Mouse (Mus musculus) brown adipose tissue, adult 24 weeks (tissue): ENCODE results near the gene Olfr1367. TPM values are rescaled to one million over a fixed set of nuclear protein-coding genes. Genes with fewer than 3 reads are reported as not detected.

Experiments
- H3K27ac ChIP-seq: fragments of 200-500 bp; replicated peaks from 2 replicates; pipeline ENCODE4 v1.5.1; 2012; ENCODE audit warnings: low read depth, mild to moderate bottlenecking, low read length
- H3K4me1 ChIP-seq: fragments of 200-500 bp; 2 replicates; pipeline ENCODE4 v1.6.1; 2012; ENCODE audit warnings: low read length, mixed read lengths; ENCODE audit not compliant: control insufficient read depth, insufficient read depth, insufficient read length
- H3K4me3 ChIP-seq: fragments of 200-500 bp; 2 replicates; pipeline ENCODE4 v1.5.1; 2012; ENCODE audit warnings: low read depth, mild to moderate bottlenecking, low read length, moderate library complexity; ENCODE audit not compliant: insufficient read depth
- polyA plus RNA-seq: library from polyadenylated mRNA; stranded (reverse); fragments of >200 nt; gene quantifications from 2 replicates; pipeline ENCODE4 v1.2.4, GENCODE M21; 2012; ENCODE audit not compliant: missing spikeins, insufficient read depth, insufficient read length

Gene Olfr1367
- polyA plus RNA-seq = not detected in 2 replicates

DNA sequence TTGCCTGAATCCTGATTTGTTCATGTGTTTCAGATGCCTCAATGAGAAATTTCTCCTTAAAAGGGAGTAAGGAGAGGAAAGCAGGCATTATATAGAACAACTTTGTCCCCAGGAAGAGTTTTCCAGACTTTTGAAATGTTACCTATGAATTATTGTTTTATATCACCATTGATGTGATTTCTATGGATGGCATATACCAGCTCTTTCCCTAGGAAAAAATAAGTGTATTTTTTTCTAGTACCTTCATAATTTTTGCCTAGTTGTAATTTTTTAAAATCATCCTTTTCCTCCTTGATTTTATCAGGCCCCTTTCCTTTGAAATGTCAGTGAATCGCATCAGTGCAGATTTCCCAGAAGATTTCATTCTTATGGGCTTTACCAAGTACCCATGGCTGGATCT is at the start of gene Olfr1367:
Gene Olfr1367 (plus strand): TSS at position 301 of the 400 bp plus-strand sequence.
- no peak within 1 kb of the TSS for H3K27ac ChIP-seq
- no peak within 1 kb of the TSS for H3K4me3 ChIP-seq
- no peaks in the 10 kb centered on the region for H3K4me1 ChIP-seq

DNA sequence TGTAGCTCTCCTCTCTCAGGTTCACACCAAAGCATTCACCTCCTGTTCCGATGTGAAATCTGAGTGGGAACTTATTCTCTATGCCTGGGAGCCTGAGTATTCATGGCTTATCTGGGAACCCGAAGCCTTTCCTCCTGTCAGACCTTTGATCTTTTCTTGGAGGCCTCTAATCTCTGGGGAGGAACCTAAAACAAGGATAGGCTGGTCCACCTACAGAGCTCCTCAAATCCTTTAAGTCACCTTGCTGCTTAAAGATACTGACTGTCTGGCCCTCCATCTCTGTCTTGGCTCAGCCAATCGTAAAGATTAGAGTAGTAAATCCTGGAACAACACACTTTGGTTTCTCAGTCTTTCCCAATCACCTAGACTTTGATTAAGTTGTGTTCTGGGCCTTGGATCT is 48.2 kb upstream of the Olfr1367 start:
- no peak overlapping the region for H3K27ac ChIP-seq
- no peak overlapping the region for H3K4me3 ChIP-seq
- 0 out of 2 replicates have a peak, but pooled peaks cover 2% of the 10 kb centered on the region for H3K4me1 ChIP-seq

DNA sequence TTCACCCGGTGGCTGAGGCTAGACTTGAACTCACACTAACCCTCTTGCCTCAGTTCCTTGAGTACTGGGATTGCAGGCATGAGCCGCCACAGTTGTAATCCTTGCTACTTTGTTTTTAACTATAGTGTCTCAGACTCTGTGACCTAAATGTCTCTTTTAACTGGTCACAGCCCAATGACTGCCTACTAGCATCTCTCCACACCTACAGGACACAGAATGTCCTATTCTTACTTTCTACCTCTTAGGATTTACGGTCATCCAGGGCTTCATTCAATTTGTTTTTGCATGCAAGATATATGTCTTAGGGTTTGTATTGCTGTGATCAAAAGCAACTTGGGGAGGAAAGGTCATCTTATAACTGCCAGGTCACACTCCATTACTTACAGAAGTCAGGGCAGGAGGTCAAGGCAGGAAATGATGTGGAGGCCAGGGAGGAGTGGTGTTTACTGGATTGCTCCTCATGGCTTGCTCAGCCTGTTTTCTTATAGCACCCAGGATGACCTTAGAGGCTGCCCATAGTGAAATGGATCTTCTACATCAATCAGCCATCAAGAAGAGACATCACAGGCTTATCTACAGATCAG is 42.1 kb upstream of the Olfr1367 start:
- Histone ChIP-seq H3K27ac (no peak overlapping the region), H3K4me3 (no peak overlapping the region), H3K4me1 (no peaks in the 10 kb centered on the region)

- no peaks in the 10 kb centered on the region for H3K4me1 ChIP-seq
- no peak overlapping the region for H3K4me3 ChIP-seq
- H3K27ac ChIP-seq = no peak overlapping the region
Observed at GRCm38 (mm10) chr13:21309788-21310187, 36.9 kb upstream of the Olfr1367 start.

GRCm38 (mm10) chr13:21311926-21312325 is 34.8 kb upstream of the Olfr1367 start, which contains the start of gene Gpx6:
Gene Gpx6, plus strand, starts transcription at chr13:21312125.
- H3K27ac ChIP-seq = no peak within 1 kb of the TSS
- no peak within 1 kb of the TSS for H3K4me3 ChIP-seq
- no peaks in the 10 kb centered on the region for H3K4me1 ChIP-seq

DNA sequence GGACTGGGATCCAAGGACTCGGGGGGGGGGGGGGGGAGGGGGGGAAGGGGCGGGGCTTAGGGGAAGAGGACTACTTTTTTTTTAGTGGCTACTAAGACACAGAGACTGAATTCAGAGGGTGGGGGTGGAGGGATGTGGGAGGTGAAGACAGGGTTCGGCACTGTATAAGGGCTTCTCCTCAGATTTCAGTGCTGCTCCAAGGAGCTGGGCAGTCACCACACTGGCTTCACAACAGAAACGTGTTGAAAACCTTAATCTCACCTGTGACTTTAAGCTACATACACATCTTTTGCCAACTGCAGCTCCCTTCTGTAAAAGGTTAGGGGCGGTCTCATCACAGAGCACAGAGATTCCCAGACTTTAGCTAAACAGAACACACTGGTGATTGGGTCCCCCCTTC is 33.9 kb upstream of the Olfr1367 start:
- no peak overlapping the region for H3K27ac ChIP-seq
- H3K4me1 ChIP-seq = no peaks in the 10 kb centered on the region

GRCm38 (mm10) chr13:21313903-21314302 is 32.8 kb upstream of the Olfr1367 start:
- Histone ChIP-seq H3K4me1 (no peaks in the 10 kb centered on the region), H3K27ac (no peak overlapping the region), H3K4me3 (no peak overlapping the region)

More for the DNA sequence above, 33.9 kb upstream of the Olfr1367 start:
- no peak overlapping the region for H3K4me3 ChIP-seq

DNA sequence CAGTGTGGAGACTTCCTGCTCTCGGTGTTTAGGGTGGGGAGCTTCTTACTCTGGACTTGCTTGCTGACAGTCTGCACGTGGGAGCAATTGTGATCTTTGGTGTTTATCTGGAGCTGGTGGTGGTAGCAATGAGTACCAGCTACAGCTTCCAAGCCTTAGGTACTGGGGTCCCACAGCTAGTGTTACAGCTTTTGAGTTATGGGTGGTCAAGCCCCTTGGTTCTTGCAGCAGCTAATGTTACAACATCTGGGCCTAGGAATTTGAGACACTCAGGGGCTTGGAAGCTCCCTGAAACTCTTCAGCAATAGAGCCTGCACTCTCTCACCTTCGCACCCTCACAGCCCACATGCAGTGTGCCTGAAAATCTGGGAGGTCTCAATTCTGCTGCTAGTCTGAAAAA is 26.4 kb upstream of the Olfr1367 start:
- Histone ChIP-seq H3K4me1 (no peaks in the 10 kb centered on the region), H3K4me3 (no peak overlapping the region), H3K27ac (no peak overlapping the region)

- Histone ChIP-seq H3K4me1 (no peaks in the 10 kb centered on the region), H3K4me3 (no peak overlapping the region)
Observed at GRCm38 (mm10) chr13:21321890-21322494, 24.7 kb upstream of the Olfr1367 start.

GRCm38 (mm10) chr13:21322509-21323375 is 24.0 kb upstream of the Olfr1367 start:
- H3K4me3 ChIP-seq = no peak overlapping the region
- H3K4me1 ChIP-seq = peaks cover 2% of the 10 kb centered on the region
- no peak overlapping the region for H3K27ac ChIP-seq

More at GRCm38 (mm10) chr13:21321890-21322494, 24.7 kb upstream of the Olfr1367 start:
- no peak overlapping the region for H3K27ac ChIP-seq

DNA sequence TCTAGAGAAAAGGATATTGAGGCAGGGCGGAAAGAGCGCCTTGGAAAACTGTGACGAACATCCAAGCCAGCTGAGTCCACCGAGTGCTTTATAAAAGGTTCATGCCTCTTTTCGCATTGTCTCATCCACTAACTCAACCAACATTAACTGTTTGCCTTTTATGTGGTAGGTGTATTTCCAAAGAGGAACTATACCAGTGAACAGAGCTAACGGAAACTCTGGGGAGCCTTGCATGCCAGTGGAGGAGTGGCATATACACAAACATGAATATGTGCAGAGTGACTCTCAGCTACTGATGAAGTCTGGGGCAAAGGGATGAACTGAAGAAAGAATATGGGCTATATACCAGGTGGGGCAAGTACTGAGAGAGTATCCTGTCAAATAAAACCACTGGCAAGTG is 23.3 kb upstream of the Olfr1367 start:
- no peak overlapping the region for H3K27ac ChIP-seq
- H3K4me3 ChIP-seq = no peak overlapping the region
- H3K4me1 ChIP-seq = peaks cover 2% of the 10 kb centered on the region

- Histone ChIP-seq H3K27ac (no peak overlapping the region), H3K4me1 (peaks cover 2% of the 10 kb centered on the region), H3K4me3 (no peak overlapping the region)
Observed at GRCm38 (mm10) chr13:21326191-21326590, 20.5 kb upstream of the Olfr1367 start.

DNA sequence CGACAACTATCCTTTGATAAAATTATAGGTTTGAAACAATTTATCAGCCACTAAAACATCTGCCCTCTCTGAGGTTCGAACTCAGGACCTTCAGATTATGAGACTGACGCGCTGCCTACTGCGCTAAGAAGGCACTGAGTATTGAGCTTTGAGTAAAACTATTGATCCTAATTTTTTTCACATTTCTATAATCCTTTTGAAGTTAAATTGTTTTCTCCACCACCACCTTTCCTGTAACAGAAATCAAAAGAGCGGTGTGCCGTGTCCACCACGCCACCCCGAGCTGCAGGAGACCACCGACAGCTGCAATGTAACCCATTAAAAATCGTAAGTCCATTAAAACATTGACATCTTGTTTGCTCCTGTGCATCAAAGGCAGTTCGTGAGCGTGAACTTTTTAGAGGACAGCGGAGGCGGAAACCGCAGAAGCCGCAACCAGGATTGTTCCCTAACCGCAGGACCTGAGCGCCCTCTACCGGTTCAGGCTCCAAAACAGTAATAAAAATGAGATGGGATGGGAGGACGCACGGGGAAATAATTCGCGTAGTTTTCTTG is 20.0 kb upstream of the Olfr1367 start:
- Histone ChIP-seq H3K27ac (no peak overlapping the region), H3K4me1 (peaks cover 2% of the 10 kb centered on the region), H3K4me3 (peak overlapping the region; percentile 71)

- Histone ChIP-seq H3K4me1 (peaks cover 2% of the 10 kb centered on the region), H3K4me3 (peak overlapping the region; percentile 71)
Observed at GRCm38 (mm10) chr13:21327424-21327823, 19.3 kb upstream of the Olfr1367 start.

GRCm38 (mm10) chr13:21350593-21350992 is 3.9 kb downstream of the Olfr1367 start:
- H3K27ac ChIP-seq = no peak overlapping the region
- no peak overlapping the region for H3K4me3 ChIP-seq
- H3K4me1 ChIP-seq = no peaks in the 10 kb centered on the region

More at GRCm38 (mm10) chr13:21327424-21327823, 19.3 kb upstream of the Olfr1367 start:
- no peak overlapping the region for H3K27ac ChIP-seq
